Mouse (Mus musculus): ENCODE data around the gene Dspp. TPM values are rescaled to one million over a fixed set of nuclear protein-coding genes. Genes with fewer than 3 reads are reported as not detected.

Gene Dspp
- polyA plus RNA-seq (2017; shearing (Covaris generic)) = not detected

GRCm38 (mm10) chr5:104170412-104170811 lies at the start of gene Dspp:
TSS of gene Dspp (plus strand) at chr5:104170712.
- no peak for ATAC-seq

- no peak for ATAC-seq
Measured at GRCm38 (mm10) chr5:104124016-104124658, 46.4 kb upstream of the Dspp start.

- no peak for ATAC-seq
Measured at GRCm38 (mm10) chr5:104126561-104127320, 43.8 kb upstream of the Dspp start.

GRCm38 (mm10) chr5:104127351-104127750 lies 43.2 kb upstream of the Dspp start:
- no peak for ATAC-seq

GRCm38 (mm10) chr5:104128281-104129031 lies 42.1 kb upstream of the Dspp start:
- ATAC-seq = no peak

- no peak for ATAC-seq
Measured at GRCm38 (mm10) chr5:104130891-104131290, 39.6 kb upstream of the Dspp start.

- no peak for ATAC-seq
Measured at GRCm38 (mm10) chr5:104131544-104131943, 39.0 kb upstream of the Dspp start.

- ATAC-seq = no peak
Measured at GRCm38 (mm10) chr5:104133752-104134151, 36.8 kb upstream of the Dspp start.

GRCm38 (mm10) chr5:104137920-104138541 lies 32.5 kb upstream of the Dspp start:
- ATAC-seq = no peak

GRCm38 (mm10) chr5:104141067-104141466 lies 29.4 kb upstream of the Dspp start:
- ATAC-seq = no peak

- no peak for ATAC-seq
Measured at GRCm38 (mm10) chr5:104144057-104144456, 26.5 kb upstream of the Dspp start.

- no peak for ATAC-seq
Measured at GRCm38 (mm10) chr5:104149349-104149748, 21.2 kb upstream of the Dspp start.

- no peak for ATAC-seq
Measured at GRCm38 (mm10) chr5:104150196-104150595, 20.3 kb upstream of the Dspp start.

- no peak for ATAC-seq
Measured at GRCm38 (mm10) chr5:104157701-104158100, 12.8 kb upstream of the Dspp start.

- ATAC-seq = no peak
Measured at GRCm38 (mm10) chr5:104158332-104159052, 12.0 kb upstream of the Dspp start.

GRCm38 (mm10) chr5:104160581-104160980 lies 9.9 kb upstream of the Dspp start:
- ATAC-seq = no peak

GRCm38 (mm10) chr5:104161390-104161789 lies 9.1 kb upstream of the Dspp start:
- ATAC-seq = no peak

GRCm38 (mm10) chr5:104163536-104163935 lies 7.0 kb upstream of the Dspp start:
- ATAC-seq = no peak

GRCm38 (mm10) chr5:104173094-104173493 lies 2.6 kb downstream of the Dspp start:
- ATAC-seq = no peak

GRCm38 (mm10) chr5:104183743-104184142 lies 13.2 kb downstream of the Dspp start:
- ATAC-seq = no peak

GRCm38 (mm10) chr5:104187281-104187680 lies 16.8 kb downstream of the Dspp start:
- no peak for ATAC-seq

GRCm38 (mm10) chr5:104195086-104195485 lies 24.6 kb downstream of the Dspp start:
- no peak for ATAC-seq
